Mouse (Mus musculus) gastrocnemius, postnatal 25 days (tissue): ENCODE measurements around the gene Mad1l1. TPM values are rescaled to one million over a fixed set of nuclear protein-coding genes. Genes with fewer than 3 reads are reported as not detected.
"Not testable (repeated sequence)": the region's sequence is repeated elsewhere in the genome, so short reads cannot be mapped to it uniquely, and the experiment has no call there.

Experiments used
- DNase-seq: peaks from one replicate; pipeline ENCODE4 v3.0.0; 2022
- total RNA-seq, 2 experiments: library from RNA; stranded (reverse); gene quantifications; 1 replicate in 1 of 2; 2 replicates in 1 of 2; pipeline ENCODE4 v1.2.3; 2021

The Mad1l1 gene
- total RNA-seq, 2 experiments from 2014 or later = 7.5 to 7.6 TPM

DNA sequence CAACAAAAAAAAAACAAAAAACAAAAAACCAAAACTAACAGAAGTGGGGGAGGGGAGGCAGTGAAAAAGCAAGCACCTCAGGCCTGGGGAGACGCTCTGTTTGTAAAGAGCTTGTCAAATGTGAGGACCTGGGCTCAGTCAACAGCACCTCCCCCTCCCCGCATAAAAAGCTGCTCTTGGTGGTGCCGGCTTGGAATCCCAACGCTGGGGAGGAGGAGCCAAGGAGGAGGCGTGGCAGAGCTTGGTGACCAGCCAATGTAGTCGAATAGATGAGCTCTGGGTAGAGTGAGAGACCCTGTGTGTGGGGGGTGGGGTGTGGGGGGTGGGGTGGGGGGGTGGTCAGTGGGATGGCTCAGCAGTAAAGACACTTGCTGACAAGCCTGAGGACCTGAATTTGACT is 322.4 kb downstream of the Mad1l1 start:
- no peak for DNase-seq

DNA sequence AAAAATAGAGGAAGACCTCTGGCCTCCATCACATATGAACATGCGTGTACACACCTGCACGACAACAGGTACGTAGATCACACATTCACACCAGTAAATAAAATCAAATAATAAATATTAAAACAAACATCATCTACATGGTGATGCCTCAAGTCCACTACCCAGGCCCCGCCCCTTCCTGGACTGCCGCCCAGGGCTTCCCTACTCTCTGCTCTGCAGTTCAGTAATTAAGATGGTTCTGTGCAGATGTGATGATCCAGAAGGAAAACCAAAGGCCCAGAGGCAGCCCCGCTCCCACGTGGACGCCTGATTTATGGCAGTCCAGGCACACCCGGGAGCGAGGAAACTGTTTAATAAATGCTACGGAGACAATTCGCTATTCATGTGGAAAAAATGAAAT is 323.0 kb downstream of the Mad1l1 start:
- not testable (repeated sequence) for DNase-seq

DNA sequence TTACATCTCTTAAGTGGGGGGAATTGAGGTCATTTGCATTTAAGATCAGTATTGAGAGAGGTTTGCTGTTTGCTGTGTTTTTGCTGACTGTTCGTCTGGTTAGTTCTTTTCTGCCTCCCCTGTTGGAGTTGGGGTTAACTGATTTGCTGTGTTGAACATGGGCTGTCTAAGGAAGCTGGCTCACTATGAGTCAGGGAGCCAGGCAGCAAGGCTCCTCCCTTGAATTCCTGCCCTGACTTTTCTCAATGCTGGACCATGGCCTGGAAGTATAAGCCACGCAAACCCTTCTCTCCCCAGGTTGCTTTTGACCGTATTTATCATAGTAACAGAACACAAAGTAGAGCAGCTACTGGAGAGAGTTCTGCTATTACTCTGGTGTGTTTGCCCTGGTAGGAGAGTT is 329.8 kb downstream of the Mad1l1 start:
- no peak for DNase-seq

DNA sequence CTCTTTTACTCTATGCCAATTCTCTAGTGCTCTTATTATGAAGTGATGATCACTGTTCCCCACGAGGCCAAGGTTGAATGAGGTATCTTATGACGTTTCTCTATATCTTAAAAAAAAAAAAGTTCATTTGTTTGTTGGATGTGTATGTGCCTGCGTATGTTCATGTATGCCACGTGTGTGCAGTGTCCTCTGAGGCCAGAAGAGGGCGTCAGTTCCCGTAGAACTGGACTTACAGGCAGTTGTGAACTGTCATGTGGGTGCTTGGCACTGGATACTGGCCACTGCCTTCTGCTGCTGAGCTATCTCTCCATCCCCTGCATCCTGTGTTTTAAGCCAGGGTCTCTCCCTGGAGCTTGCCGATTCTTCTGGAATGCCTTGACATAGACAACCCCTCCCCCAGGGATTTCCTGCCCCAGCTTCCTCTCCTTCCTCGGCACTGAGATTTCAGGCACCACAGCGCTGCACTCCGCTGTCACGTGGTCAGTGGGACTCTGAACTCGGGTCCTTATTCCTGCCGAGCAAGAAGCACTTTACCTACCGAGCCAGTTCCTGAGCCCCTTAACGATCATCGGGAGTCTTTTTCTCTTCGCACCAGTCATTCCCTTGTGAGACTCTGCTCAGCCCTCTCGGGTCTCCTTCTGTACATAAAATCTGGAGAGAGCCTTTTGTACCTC is 336.1 kb downstream of the Mad1l1 start:
- no peak for DNase-seq

DNA sequence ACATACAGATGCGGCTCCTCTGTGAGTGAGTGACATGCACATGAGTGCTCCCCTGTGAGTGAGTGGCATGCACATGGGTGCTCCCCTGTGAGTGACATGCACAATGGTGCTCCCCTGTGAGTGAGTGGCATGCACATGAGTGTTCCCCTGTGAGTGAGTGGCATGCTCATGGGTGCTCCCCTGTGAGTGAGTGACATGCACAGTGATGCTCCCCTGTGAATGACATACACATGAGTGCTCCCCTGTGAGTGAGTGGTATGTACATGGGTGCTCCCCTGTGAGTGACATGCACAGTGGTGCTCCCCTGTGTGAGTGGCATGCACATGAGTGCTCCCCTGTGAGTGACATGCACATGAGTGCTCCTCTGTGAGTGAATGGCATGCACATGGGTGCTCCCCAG is 339.4 kb downstream of the Mad1l1 start:
- no peak for DNase-seq

DNA sequence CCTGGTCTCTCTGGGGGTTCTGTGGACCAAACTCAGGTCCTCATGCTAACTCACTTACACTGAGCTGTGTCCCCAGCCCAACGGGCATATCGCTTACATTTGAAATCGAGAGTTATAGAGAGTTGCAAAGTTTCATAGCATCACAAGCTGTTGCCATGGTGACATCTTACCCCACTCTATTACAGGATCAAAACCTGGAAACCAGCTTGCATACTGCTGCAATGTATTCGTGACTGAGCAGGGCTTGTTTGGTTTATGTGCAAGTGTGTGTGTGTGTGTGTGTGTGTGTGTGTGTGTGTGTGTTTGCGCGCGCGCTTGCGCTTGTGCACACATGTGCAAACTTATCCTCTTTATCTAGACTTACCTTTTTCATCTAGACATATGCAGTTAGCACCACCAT is 342.0 kb downstream of the Mad1l1 start:
- DNase-seq = no peak

DNA sequence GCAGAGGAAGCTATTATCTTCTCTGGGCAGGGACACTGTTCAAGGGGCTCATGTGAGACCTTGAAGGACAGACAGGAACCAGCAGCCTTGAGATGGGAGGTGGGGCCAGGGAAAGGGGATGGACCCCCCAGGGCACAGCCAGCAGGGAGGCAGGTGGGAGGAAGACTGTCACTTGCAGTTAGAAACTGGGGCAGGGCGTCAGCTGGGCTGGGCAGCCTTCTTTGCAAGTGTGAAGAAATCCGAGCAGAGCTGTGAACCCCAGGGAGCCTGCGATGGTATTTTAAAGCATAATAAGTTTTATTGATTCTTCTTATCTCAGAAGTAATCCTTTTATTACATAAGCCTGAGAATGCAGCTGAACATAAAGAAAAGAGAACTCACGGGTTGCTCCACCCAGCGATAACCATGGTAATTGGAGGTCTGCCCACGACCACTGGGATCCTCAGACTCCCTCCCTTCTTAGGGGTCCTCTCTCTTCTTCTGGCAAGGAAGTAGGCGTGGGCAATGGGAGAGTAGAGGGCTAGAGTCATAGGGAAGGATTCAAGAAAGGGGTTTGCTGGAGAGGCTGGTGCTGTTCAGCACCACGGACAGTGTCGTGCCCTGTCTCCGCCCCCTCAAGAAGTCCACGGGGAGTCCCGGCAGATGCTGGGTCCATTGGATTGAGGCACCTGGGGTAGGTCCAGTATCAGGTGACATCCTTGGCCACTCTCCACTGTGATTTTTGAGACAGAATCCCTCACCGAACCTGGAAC is 342.7 kb downstream of the Mad1l1 start:
- DNase-seq = no peak

DNA sequence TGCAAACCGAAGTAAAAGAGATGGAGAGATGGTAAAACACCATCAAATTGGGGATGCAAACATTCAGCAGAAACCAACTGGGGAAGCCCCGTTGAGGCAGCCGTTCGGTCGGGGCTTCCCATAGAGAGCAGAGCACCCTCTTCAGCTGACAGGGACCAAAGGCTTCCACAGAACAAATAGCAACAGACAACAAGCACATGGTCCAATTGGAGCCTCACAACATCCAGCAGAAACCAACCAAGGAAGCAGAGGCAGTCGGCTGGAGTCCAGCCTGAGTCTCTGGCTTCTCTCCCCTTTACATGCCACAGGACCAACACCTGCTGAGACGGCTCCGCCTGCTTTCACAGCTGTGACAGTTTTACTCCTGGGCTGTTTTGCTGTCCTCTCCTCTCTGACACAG is 343.9 kb downstream of the Mad1l1 start:
- no peak for DNase-seq

DNA sequence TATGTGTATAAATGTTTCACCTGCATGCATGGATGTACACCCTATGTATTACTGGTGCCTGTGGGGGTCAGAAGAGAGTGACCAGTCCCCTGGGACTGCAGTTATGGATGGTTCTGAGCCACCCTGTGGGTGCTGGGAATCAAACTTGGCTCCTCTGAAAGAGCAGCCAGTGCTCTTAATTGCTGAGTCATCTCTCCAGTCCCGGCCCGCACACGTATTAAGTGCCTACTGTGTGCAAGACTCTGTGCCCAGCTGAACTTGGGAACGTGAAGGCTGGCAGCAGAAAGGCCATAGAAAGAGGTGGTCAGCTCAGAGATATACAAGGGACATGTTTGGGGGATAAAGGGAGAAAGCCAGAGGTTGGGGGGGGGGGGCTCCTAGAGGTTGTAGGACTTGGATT is 344.8 kb downstream of the Mad1l1 start:
- no peak for DNase-seq

DNA sequence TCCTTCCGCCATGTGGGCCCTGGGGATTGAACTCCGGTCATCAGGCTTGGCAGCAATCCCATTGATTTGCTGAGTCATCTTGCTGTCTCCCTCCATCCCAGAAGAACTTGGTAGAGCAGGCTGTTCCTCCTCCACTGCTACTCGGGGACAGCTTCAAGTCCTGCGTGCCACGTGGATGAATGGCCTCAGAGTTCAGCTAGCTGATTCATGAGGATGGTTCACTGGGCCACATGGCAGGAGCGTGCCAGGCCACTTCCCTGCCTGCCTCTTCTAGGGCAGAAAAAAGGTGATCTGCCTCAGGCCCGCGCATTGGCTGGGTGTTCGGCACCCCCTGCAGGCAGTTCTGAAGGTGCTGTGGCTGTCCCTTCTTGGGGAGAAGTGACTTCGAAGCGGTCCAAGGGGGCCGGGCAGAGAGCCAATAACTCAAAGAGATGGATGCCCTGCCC is 351.1 kb downstream of the Mad1l1 start:
- DNase-seq = no peak

DNA sequence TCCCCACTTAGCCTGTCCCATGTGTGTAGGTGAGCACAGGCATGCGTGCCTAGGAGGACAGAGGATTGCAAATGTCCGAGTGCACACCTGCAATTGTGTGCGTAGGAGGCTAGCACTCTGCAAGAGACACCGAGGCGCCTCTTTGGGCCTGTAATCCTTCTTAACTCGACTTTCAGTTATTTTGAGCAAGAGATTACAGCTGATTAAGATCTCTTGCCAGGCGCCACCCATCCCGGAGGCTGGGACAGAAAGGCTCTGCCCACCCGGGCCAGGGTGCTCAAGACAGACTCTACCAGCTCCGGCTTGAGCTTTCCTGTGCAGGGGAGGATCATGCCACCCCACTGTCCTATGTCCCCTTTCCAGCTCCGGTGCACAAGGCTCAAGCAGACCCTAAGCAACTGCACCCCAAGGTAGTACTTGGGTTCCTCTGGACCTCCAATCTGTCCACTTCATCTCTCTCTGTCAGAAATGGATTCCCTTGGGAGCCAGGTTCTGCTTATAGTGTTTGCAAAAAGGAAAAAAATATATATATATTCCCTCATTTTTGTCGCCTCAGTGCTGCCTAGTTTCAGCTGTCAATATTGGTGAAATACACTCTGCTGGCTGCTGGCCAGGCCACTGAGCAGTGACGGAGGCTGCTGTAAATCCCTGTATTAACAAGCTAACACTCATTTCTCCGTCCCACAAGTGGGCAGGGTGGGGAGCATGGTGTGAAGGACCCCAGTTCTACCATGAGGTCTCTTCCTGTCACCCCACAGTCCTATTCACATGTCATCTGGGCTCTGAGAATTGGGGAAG is 352.0 kb downstream of the Mad1l1 start:
- DNase-seq = no peak

DNA sequence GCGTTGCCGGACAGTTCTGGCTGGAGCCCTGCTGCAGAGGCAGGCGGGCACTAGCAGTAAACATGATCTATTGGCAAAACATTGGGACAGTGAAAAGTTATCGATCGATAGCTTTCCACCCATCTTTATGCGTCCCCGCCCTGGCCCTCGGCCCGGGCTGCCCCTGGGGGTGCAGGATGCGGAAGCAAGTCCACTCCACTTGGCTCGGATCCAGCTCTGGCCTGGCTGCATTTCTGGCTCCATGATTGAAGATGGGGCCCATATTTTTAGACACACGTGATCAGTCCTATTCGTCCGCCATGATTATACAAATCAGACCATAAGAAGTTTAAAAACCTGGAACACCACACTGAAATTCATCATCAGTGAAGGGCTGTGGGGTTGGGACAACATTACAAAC is 355.8 kb downstream of the Mad1l1 start:
- DNase-seq = no peak

DNA sequence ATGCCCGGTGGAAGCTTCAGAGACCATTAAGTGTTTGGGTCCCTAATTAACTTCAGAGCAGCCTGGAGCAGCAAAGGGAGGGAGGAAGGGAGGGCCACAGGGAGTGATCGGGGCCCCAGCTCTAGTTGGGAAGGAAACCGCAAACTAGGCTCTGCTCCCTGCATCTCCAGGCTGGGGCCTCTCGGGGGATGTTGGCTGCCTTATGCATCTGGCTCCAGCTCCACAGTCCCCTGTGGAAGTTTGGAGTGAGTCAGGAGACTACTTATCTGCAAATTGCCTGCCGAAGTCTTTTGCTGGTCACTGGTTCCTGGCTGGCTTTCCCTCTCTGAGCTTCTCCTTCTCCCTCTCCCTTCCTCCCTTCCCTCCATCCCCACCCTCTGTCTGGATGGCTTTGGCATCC is 357.0 kb downstream of the Mad1l1 start:
- DNase-seq = no peak

DNA sequence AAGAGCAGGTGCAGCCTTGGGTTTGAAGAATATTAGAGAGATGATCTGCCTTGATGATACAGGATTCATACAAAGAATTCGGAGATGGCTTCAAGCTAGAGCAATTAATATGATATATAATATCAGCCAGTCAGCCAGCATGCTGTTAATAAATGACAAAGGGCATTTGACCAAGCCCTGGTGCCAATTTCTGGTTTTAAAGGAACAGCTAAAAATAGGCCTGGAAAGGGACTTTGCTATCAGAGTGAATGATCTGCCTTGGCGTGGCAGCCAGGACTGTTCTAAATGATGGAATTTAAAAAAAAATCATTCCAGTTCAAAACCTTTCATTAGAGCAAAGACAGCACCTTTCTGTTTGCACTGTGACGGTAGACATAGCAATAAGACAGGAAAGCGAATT is 361.6 kb downstream of the Mad1l1 start:
- no peak for DNase-seq

Other genes with a start within 250 kb of the Mad1l1 start
- gene Nudt1, start 104 bp upstream of the Mad1l1 start, total RNA-seq = 1 to 10 TPM; 5.3 to 6.5 TPM
- 1 to 10 TPM; 6.9 to 7.2 TPM for gene Mrm2, start 10.3 kb upstream of the Mad1l1 start, total RNA-seq
- gene Snx8, start 67.7 kb upstream of the Mad1l1 start, total RNA-seq = 1 to 10 TPM; 7.4 to 7.6 TPM
- 10 to 100 TPM; 76.8 to 79.2 TPM for gene Eif3b, start 97.8 kb upstream of the Mad1l1 start, total RNA-seq
- not detected for gene Gm4869, start 124.1 kb upstream of the Mad1l1 start, total RNA-seq
- gene Chst12, start 184.0 kb upstream of the Mad1l1 start, total RNA-seq = 1 to 10 TPM; 4.6 to 5.9 TPM
- gene Grifin, start 243.5 kb upstream of the Mad1l1 start, total RNA-seq = not detected